ENCODE assay signal across 8 mouse cellular contexts in the genomic region with DNA sequence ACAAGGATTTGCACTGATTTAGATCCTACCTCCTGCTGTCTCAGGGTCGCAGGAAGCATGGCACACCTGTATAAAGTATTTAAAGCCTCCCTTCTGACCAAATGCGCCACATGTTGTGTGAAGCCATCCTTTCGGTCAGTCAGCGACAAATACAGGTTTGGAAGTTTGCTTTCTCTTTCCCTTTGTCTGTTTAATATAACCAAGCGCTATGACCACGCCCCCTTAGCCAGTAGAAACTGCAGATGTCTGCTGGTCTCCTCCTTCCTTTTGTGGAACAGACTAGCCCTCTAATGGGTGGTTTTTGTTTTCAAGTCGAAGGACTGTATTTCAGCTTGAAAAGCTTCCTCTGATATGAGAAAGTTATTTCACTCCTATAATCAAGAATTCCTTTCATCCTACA.
A peak's percentile ranks its signal among the peaks of the same experiment; 100 is the strongest.
DNase-seq lines count a peak whose midpoint lies in the region; ATAC-seq and TF ChIP-seq lines count a peak whose summit lies in the region.

No protein-coding gene starts in this region.

- H3K4me3 ChIP-seq in liver, embryonic 11.5 days (ENCODE audit: low read depth, low read length): no peak overlapping the region
- peak overlapping the region; percentile 1; the same call in 1 of the 2 replicates for H3K4me3 ChIP-seq in heart, postnatal 0 days (ENCODE audit: low read depth, low read length)

- no peaks in the 10 kb centered on the region for H3K9me3 ChIP-seq in liver, embryonic 11.5 days (ENCODE audit: control insufficient read depth, low read length)
- H3K9me3 ChIP-seq in heart, postnatal 0 days (replicated peaks; ENCODE audit: control insufficient read depth, low read length): no peaks in the 10 kb centered on the region

- no peaks in the 10 kb centered on the region for H3K27me3 ChIP-seq in liver, embryonic 11.5 days (replicated peaks; ENCODE audit: control insufficient read depth, insufficient read depth, low read length)
- no peaks in the 10 kb centered on the region for H3K27me3 ChIP-seq in heart, postnatal 0 days (ENCODE audit: control insufficient read depth, insufficient read depth, low read length)

- no peak overlapping the region for H3K4me2 ChIP-seq in liver, embryonic 11.5 days
- H3K4me2 ChIP-seq in heart, postnatal 0 days (ENCODE audit: low read depth, low read length): peak overlapping the region; percentile 33

- H3K27ac ChIP-seq in liver, embryonic 11.5 days (ENCODE audit: low read depth, low read length): no peak overlapping the region
- H3K27ac ChIP-seq in heart, postnatal 0 days (ENCODE audit: low read depth): no peak overlapping the region

- no peaks in the 10 kb centered on the region for H3K36me3 ChIP-seq in liver, embryonic 11.5 days (ENCODE audit: control insufficient read depth, insufficient read depth, low read length)
- H3K36me3 ChIP-seq in heart, postnatal 0 days (replicated peaks; ENCODE audit: control insufficient read depth, insufficient read depth, low read length): no peaks in the 10 kb centered on the region

- TF ChIP-seq EP300 in heart, postnatal 0 days (IDR thresholded peaks at IDR 0.05; ENCODE audit: low read depth): no peak

- 43% methylated on average over 7 of the region's 7 CpGs for WGBS in liver, embryonic 11.5 days
- WGBS in heart, postnatal 0 days: 39% methylated on average over 7 of the region's 7 CpGs

- ATAC-seq in liver, embryonic 11.5 days (replicated peaks; ENCODE audit: low FRiP score): no peak
- no peak for ATAC-seq in heart, postnatal 0 days (ENCODE audit: insufficient read depth, low read depth)
- ATAC-seq in megakaryocyte progenitor cell, adult 5-6 weeks (replicated peaks; ENCODE audit: poor library complexity): 0 out of 2 replicates have a peak, but pooled peaks have one; percentile 29

- no peak overlapping the region for H3K9ac ChIP-seq in liver, embryonic 11.5 days (ENCODE audit: low read depth, low read length)
- H3K9ac ChIP-seq in heart, postnatal 0 days (replicated peaks; ENCODE audit: low read depth, low read length): no peak overlapping the region

- 0 out of 2 replicates have a peak, but pooled peaks cover 3% of the 10 kb centered on the region for H3K4me1 ChIP-seq in liver, embryonic 11.5 days (replicated peaks; ENCODE audit: control insufficient read depth, insufficient read depth, low read length)
- peaks cover 12% of the 10 kb centered on the region for H3K4me1 ChIP-seq in heart, postnatal 0 days (ENCODE audit: control insufficient read depth, insufficient read depth)

- peak; percentile 36 for DNase-seq in embryo, embryonic 11 days
- no peak for DNase-seq in embryo, embryonic 10 days (ENCODE audit: low spot score)
- peak; percentile 17 for DNase-seq in liver
- DNase-seq in liver, embryonic 11.5 days (ENCODE audit: low spot score): no peak
- peak; percentile 26 for DNase-seq in heart, postnatal 0 days (ENCODE audit: low spot score)
- DNase-seq in frontal cortex, postnatal 25 days (ENCODE audit: low spot score in 2 of 2): no peak
- no peak for DNase-seq in urinary bladder, postnatal 36 days (ENCODE audit: low spot score in 2 of 2)

- TF ChIP-seq CTCF in heart, postnatal 0 days (IDR thresholded peaks at IDR 0.05; ENCODE audit: low read depth): no peak

Comparison
In these comparisons a context has a peak if more than half of its experiments do, and no peak if none do; other contexts are left out.
1. DNase-seq: peak in embryo, embryonic 11 days (single experiment), liver (single experiment) and heart, postnatal 0 days (single experiment); none in embryo, embryonic 10 days (single experiment), liver, embryonic 11.5 days (single experiment), frontal cortex, postnatal 25 days (0 of 2) and urinary bladder, postnatal 36 days (0 of 2).